Mouse (Mus musculus): Measurements from ENCODE around the gene Cdc25b.

GRCm38 (mm10) chr2:131138296-131138695, 48.5 kb upstream of the Cdc25b start:
- TF ChIP-seq CTCF (conservative IDR thresholded peaks at IDR 0.05; ENCODE audit: insufficient read depth, insufficient read length, low read depth, low read length) (no peak), POLR2A (IDR thresholded peaks at IDR 0.05; ENCODE audit: low read depth, low read length) (no peak)

Measured in kidney, adult 2 months (tissue).